Mouse (Mus musculus) monocyte, adult 59 days (primary cell): Measurements from ENCODE around the gene Fam196b. TPM values are rescaled to one million over a fixed set of nuclear protein-coding genes. Genes with fewer than 3 reads are reported as not detected.

Experiments used
- total RNA-seq, 2 experiments: library from RNA; stranded (reverse); gene quantifications; one replicate each; pipeline ENCODE4 v1.2.4; 2023

The Fam196b gene
- not detected for total RNA-seq

DNA sequence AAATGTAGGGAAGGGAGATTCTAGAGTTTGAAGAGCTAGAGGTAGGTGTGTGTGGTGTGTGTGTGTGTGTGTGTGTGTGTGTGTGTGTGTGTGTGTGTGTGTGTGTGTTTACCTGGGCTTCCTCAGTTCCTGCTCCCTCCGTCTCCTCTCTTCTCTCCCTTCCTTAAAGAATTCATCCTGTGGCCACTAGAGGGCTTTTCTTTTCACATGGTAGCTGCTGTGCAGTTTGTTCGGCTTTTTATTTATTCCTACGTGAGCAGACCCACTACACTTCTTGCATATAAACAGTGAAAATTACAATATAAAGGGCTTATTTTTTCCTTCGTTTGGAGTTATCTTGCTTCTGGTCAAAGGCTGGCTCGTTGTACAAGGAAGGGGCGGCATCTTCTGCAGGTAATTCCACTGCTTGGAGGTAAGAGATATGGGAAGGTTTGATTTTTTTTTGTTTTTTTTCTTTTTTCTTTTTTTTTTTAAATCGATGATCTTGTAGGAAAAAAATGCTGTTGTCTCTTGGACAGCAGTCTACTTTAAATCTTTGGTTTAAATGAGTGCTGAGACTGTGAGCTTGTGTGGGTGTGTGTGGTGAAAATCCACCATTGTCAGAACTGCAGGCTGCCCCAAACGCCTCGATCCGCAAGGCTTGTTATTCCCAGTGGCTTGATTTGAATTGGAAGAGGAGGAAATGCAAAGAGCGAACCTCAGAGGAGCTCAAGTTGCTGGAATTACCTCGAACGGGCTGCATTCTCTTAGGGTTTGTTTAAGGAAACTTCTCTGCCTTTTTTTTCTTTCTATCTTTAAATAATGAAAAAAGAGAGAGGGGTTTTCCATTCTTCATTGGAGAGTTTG lies at the start of gene Fam196b:
TSS of gene Fam196b (plus strand) at position 289 of the 846 bp plus-strand sequence.

Other genes with a start within 250 kb of the Fam196b start
- not detected for gene 4930469K13Rik, start 216.3 kb upstream of the Fam196b start, total RNA-seq
- not detected for gene Foxi1, start 106.7 kb upstream of the Fam196b start, total RNA-seq